Mouse (Mus musculus): ENCODE measurements around the gene Itga5.

GRCm38 (mm10) chr15:103370462-103370861 is 3.9 kb upstream of the Itga5 start:
- TF ChIP-seq CTCF (conservative IDR thresholded peaks at IDR 0.05; ENCODE audit: low read length), result no peak
- no peak for TF ChIP-seq NANOG (IDR thresholded peaks at IDR 0.05; ENCODE audit: borderline replicate concordance, low read length)
- TF ChIP-seq POU5F1 (IDR thresholded peaks at IDR 0.05; ENCODE audit: borderline replicate concordance, low read length), result no peak

Measured in E14TG2a.4 (cell line).